Mouse (Mus musculus) olfactory bulb, adult 2 months (tissue): ENCODE measurements around the gene Efemp2.

Experiments
- CTCF ChIP-seq: fragments of 200-500 bp; IDR thresholded peaks from 2 replicates; pipeline ENCODE4 v1.5.1; 2012; ENCODE audit warnings: low read depth, mild to moderate bottlenecking, low read length, moderate library complexity; ENCODE audit not compliant: insufficient read depth
- POLR2A ChIP-seq: fragments of 200-500 bp; IDR thresholded peaks from 2 replicates; pipeline ENCODE4 v1.6.1; 2012; ENCODE audit warnings: mild to moderate bottlenecking, low read depth, low read length, moderate library complexity; ENCODE audit not compliant: insufficient read depth

DNA sequence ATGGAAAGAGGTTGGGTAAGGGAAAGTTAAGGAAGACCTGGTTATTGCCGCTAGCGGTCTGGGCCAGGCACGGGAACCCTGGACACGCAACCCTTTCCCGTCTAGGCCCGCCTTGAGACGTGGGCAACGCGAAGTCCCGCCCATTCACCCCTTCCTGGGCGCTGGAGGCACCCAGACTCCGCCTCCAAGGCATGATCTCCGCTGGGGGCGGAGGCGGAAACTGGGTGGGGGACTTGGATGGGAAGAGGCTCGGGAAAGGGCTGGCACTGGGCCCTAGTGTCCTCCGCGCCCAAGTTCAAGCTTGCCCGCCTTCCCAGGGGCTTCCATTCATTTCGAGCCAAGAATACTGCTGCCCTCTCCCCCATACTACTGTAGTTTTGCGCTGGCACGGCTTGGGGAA, at the start of gene Efemp2:
- TF ChIP-seq CTCF (no peak), POLR2A (no peak)
